Mouse (Mus musculus) neutrophil, adult 5-6 weeks (primary cell): ENCODE measurements around the gene Jph2. TPM values are rescaled to one million over a fixed set of nuclear protein-coding genes. Genes with fewer than 3 reads are reported as not detected.

Experiments
- ATAC-seq: fragments of 151-379, 151-347 bp; 2 replicates; pipeline ENCODE4 v1.8.0; 2017; ENCODE audit warnings: mild to moderate bottlenecking, moderate TSS enrichment; ENCODE audit not compliant: insufficient number of reproducible peaks, poor library complexity, low FRiP score, severe bottlenecking; ENCODE audit errors: extremely low read depth
- total RNA-seq: library from RNA; stranded (forward); fragments of 200-1000 nt; gene quantifications from 2 replicates; pipeline ENCODE4 v1.2.3, GENCODE M21; 2017

Jph2 gene
- total RNA-seq, 1 experiment from 2014 or later = not detected

GRCm38 (mm10) chr2:163372627-163373026 is 25.2 kb downstream of the Jph2 start:
- ATAC-seq = no peak

- no peak for ATAC-seq
Measured at GRCm38 (mm10) chr2:163370175-163370574, 27.6 kb downstream of the Jph2 start.

DNA sequence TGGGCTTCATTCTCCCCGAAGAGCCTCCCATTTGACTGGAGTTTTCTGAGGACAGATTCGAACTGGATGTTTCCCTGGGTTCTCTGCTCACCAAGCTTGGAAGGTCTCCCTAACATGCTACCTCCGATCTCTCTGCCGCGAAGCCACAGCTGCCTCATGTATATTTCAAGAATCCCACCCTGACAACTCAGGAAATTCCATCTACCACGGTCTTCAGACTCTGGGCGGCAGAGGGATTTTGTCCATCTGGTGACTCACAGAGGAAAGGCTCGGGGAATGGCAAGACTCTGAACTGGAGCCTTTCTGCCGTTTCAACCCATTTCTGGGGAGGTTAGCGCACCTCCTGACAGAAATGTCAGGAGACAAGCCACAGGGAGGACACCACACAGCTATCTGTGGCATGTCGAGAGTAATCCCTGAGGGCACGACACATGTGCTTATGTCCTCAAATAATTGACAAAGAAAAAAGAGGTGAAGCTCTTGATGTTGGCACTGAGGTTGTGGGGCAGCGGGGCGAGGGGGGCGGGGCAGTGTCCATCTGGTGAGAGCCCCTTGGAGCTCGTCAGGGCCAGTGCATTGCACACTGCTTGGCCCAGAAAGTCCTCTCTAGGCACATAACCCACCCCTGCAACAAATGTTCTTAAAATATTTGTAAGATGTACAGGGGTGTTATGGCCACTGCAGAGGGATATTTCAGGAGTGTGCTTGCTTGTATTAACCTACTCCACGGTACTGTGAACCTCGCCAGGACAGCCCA is 32.8 kb downstream of the Jph2 start:
- no peak for ATAC-seq

DNA sequence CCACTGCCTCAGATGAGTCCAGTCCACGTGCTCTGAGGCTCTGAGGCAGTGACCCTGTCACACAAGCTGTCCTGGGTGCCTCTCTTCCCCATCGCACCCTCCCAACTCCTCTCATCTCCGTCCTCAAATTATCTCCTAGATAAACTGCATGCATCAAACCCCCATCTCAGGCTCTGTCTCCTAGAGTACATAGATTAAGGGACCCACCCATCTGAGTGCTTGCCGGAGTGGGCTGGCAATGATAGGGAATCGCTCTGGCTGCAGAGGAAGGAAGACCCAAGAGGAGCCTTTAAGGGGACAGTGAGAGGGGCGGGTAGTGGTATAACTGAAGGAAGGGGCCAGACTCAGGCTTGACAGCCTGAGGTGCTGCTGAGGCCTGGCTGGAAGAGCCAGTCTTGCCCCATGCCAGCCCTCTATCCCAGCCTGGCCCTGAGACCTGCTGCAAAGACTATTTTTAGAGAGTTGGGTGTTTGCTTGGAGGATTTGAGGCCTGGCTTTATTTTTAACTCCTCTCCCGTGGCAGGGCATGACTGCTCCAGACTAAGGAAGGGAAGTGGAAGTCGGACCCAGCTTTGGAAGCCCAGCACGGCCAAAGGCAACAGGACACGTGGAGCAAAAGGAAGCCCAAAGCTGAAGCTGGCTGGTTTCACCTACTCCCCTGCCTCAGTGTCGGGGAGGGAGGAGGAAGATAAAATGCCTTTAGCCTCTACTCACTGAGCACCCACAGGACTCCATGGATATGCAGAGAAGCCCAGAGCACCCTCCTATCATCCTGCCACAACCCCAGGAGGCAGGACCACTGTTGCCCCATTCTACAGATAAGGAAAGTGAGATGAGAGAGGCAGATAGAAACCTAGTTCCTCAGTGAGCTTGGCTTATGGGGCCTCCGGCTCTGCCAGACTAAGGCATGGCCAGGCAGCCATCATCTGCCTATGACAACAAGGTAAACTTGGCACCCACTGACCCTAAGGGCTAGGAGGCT is 34.6 kb downstream of the Jph2 start:
- no peak for ATAC-seq

GRCm38 (mm10) chr2:163360858-163361623 is 36.8 kb downstream of the Jph2 start:
- no peak for ATAC-seq

- no peak for ATAC-seq
Measured at GRCm38 (mm10) chr2:163359253-163359652, 38.5 kb downstream of the Jph2 start.

- ATAC-seq = no peak
Measured at GRCm38 (mm10) chr2:163358662-163359061, 39.1 kb downstream of the Jph2 start.

- no peak for ATAC-seq
Measured at GRCm38 (mm10) chr2:163356113-163356840, 41.5 kb downstream of the Jph2 start.

DNA sequence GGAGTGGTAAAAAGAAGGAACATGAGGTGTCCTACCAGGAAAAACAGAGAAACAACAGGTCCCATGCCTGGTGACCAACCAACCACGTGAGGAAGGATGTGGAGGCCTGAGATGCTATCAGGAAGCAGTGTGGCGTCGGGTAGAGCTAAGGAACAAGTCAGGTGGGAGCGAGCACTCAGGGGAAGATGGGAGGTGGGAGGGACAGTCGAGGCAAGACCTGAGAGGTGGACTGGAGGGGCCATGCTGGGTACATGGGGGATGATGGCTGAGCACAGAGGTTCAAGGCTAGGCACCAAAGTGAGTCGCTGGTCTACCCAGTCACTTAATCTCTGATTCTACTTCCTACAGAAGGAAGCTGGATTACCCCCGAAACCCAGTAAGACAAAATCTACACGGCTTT is 42.1 kb downstream of the Jph2 start:
- no peak for ATAC-seq

GRCm38 (mm10) chr2:163353731-163354130 is 44.1 kb downstream of the Jph2 start:
- ATAC-seq = no peak

GRCm38 (mm10) chr2:163350443-163350842 is 47.4 kb downstream of the Jph2 start:
- no peak for ATAC-seq

- no peak for ATAC-seq
Measured at GRCm38 (mm10) chr2:163349411-163349810, 48.4 kb downstream of the Jph2 start.

DNA sequence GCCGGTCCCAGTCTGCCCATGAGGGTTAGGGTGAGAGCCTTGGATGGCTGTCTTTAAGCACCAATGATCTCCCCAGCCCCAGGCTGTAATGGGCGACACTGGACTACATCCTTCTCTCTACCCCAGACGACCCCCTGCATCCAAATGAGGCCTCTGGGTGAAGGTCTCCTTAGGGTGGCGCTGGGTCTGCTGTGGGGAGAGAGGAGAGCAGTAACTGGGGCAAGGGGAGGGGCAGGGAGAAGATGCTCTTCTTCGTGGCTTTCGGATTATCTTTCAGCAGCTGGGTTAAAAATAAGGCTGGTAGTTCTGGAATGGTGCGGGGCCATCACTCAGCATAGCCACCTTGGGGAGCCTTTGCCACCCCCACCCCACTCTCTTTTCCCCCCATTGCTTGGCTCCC is 49.1 kb downstream of the Jph2 start:
- ATAC-seq = no peak

DNA sequence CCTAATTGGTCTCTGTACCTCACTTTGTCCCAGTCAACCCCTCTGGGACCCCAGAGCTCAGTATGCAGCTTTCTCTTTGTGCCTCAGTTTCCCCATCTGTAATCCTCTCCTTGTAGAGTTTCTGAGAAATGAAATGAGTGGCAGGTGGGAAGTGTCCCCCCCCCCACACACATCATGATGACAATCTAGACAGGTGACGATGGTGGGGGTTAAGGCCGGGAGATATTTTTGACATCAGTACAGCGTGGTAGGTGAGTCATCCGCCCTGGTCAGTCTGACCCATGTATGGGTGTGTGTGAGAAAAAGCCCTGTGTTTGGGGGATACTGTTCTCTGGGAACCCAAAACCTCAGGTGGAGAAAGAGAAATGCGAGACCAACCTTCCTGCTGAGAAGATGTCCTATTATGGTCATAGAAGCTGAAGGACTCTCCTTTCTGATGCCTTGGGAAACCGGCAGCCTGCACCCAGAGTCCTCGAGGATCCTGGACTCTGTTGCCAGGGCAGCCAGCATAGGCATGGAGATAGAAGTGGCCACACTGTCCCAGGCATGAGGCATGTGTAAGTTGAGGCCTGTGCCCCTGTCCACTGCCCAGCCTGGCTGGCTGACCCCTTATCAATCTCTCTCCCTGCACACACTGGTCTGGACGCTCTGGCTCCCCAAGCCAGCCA is 50.1 kb downstream of the Jph2 start:
- no peak for ATAC-seq

- ATAC-seq = no peak
Measured at GRCm38 (mm10) chr2:163346497-163346896, 51.3 kb downstream of the Jph2 start.

GRCm38 (mm10) chr2:163344976-163345660 is 52.7 kb downstream of the Jph2 start:
- ATAC-seq = no peak

GRCm38 (mm10) chr2:163343671-163344070 is 54.1 kb downstream of the Jph2 start:
- ATAC-seq = no peak

GRCm38 (mm10) chr2:163340263-163340662 is 57.5 kb downstream of the Jph2 start:
- no peak for ATAC-seq
